Mouse (Mus musculus): Measurements from ENCODE around the gene Hectd3. TPM values are rescaled to one million over a fixed set of nuclear protein-coding genes. Genes with fewer than 3 reads are reported as not detected.
A peak's percentile ranks its signal among the peaks of the same experiment; 100 is the strongest.

Gene Hectd3
- polyA plus RNA-seq (2014; fragmentation: Nextera tagmentation; extraction: Ambion mirVana), result 21.9 and 22.1 TPM in 2 replicates

GRCm38 (mm10) chr4:116995131-116995797, at the start of gene Hectd3:
Hectd3 (plus strand) TSS chr4:116995317.
- Histone ChIP-seq H3K4me2 (replicated peaks) (peak within 1 kb of the TSS; percentile 91), H3K27ac (peak within 1 kb of the TSS; percentile 88), H3K36me3 (replicated peaks; ENCODE audit: control insufficient read depth, insufficient read depth) (peaks cover 28% of the 10 kb centered on the region), H3K4me3 (replicated peaks; ENCODE audit: low read length) (peak within 1 kb of the TSS; percentile 96), H3K9me3 (ENCODE audit: control insufficient read depth, low read length) (no peaks in the 10 kb centered on the region), H3K27me3 (ENCODE audit: control insufficient read depth, insufficient read depth, low read length) (no peaks in the 10 kb centered on the region), H3K4me1 (replicated peaks; ENCODE audit: control insufficient read depth, insufficient read depth, low read length) (peaks cover 17% of the 10 kb centered on the region), H3K9ac (peak within 1 kb of the TSS; percentile 87)
- ATAC-seq (ENCODE audit: low FRiP score) (peak; percentile 63), DNase-seq (ENCODE audit: low spot score) (peak; percentile 77)
- WGBS, result under 1% methylated on average over 54 of the region's 58 CpGs

DNA sequence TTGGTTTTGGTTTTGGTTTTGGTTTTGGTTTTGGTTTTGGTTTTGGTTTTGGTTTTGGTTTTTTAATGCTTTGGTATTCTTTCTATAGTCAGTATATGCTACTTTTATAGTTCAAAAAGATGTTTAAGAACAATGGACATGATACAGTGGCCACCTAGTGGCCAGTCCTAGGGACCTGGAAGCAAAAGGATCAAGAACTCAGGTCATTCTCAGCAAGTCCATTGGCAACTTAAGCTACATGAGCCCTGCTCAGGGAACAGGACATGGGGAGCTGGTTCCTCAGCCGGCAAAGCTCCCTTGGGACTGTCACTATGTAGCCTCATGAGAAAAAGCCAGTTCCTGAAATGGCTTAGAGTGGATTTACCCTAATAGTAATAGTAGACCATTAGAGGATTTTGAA, 43.5 kb upstream of the Hectd3 start:
- no peak overlapping the region for H3K4me3 ChIP-seq (replicated peaks; ENCODE audit: low read length)
- DNase-seq (ENCODE audit: low spot score) (no peak), ATAC-seq (ENCODE audit: low FRiP score) (no peak)
- no peaks in the 10 kb centered on the region for H3K36me3 ChIP-seq (replicated peaks; ENCODE audit: control insufficient read depth, insufficient read depth)
- WGBS, result 67% methylated on average over 1 of the region's 1 CpGs
- no peak overlapping the region for H3K27ac ChIP-seq
- no peaks in the 10 kb centered on the region for H3K27me3 ChIP-seq (ENCODE audit: control insufficient read depth, insufficient read depth, low read length)
- H3K9me3 ChIP-seq (ENCODE audit: control insufficient read depth, low read length), result no peaks in the 10 kb centered on the region
- no peaks in the 10 kb centered on the region for H3K4me1 ChIP-seq (replicated peaks; ENCODE audit: control insufficient read depth, insufficient read depth, low read length)
- H3K9ac ChIP-seq, result no peak overlapping the region
- no peak overlapping the region for H3K4me2 ChIP-seq (replicated peaks)

DNA sequence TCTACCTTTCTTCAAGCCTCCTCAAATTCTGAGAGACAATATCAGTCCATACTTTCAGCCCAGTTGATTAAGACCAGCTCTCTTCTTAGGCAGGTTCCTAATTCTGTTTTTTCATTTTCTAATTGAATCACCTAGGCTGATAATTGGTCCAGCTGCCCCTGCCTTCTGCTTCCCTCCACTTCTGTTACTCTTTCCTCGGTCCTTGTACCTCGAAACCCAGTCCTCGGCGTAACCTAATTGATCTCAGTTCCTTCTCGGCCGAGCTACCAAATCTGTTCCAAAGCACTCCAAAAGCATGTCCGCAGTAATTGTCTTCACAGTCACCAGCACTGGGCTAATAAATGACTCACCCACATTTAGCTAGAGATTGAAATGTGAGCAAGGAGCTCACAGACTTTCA, 40.2 kb upstream of the Hectd3 start:
- no peaks in the 10 kb centered on the region for H3K9me3 ChIP-seq (ENCODE audit: control insufficient read depth, low read length)
- H3K27me3 ChIP-seq (ENCODE audit: control insufficient read depth, insufficient read depth, low read length), result no peaks in the 10 kb centered on the region
- no peak overlapping the region for H3K4me3 ChIP-seq (replicated peaks; ENCODE audit: low read length)
- no peak for ATAC-seq (ENCODE audit: low FRiP score)
- no peak overlapping the region for H3K4me2 ChIP-seq (replicated peaks)
- 93% methylated on average over 7 of the region's 7 CpGs for WGBS
- H3K4me1 ChIP-seq (replicated peaks; ENCODE audit: control insufficient read depth, insufficient read depth, low read length), result no peaks in the 10 kb centered on the region
- H3K36me3 ChIP-seq (replicated peaks; ENCODE audit: control insufficient read depth, insufficient read depth), result 0 out of 2 replicates have a peak, but pooled peaks cover 3% of the 10 kb centered on the region
- H3K27ac ChIP-seq, result no peak overlapping the region
- DNase-seq (ENCODE audit: low spot score), result no peak
- H3K9ac ChIP-seq, result no peak overlapping the region

GRCm38 (mm10) chr4:116976503-116976902, 18.6 kb upstream of the Hectd3 start:
- WGBS, result 90% methylated on average over 2 of the region's 2 CpGs
- ATAC-seq (ENCODE audit: low FRiP score) (no peak), DNase-seq (ENCODE audit: low spot score) (no peak)
- Histone ChIP-seq H3K9ac (no peak overlapping the region), H3K4me3 (replicated peaks; ENCODE audit: low read length) (no peak overlapping the region), H3K27ac (no peak overlapping the region), H3K27me3 (ENCODE audit: control insufficient read depth, insufficient read depth, low read length) (no peaks in the 10 kb centered on the region), H3K4me2 (replicated peaks) (no peak overlapping the region), H3K9me3 (ENCODE audit: control insufficient read depth, low read length) (no peaks in the 10 kb centered on the region), H3K36me3 (replicated peaks; ENCODE audit: control insufficient read depth, insufficient read depth) (peaks cover 81% of the 10 kb centered on the region), H3K4me1 (replicated peaks; ENCODE audit: control insufficient read depth, insufficient read depth, low read length) (no peaks in the 10 kb centered on the region)

- H3K4me2 ChIP-seq (replicated peaks), result no peak overlapping the region
- WGBS, result 94% methylated on average over 7 of the region's 7 CpGs
- DNase-seq (ENCODE audit: low spot score), result no peak
- H3K27ac ChIP-seq, result no peak overlapping the region
- H3K9me3 ChIP-seq (ENCODE audit: control insufficient read depth, low read length), result no peaks in the 10 kb centered on the region
- no peaks in the 10 kb centered on the region for H3K4me1 ChIP-seq (replicated peaks; ENCODE audit: control insufficient read depth, insufficient read depth, low read length)
- ATAC-seq (ENCODE audit: low FRiP score), result no peak
- no peaks in the 10 kb centered on the region for H3K27me3 ChIP-seq (ENCODE audit: control insufficient read depth, insufficient read depth, low read length)
- H3K9ac ChIP-seq, result no peak overlapping the region
- H3K36me3 ChIP-seq (replicated peaks; ENCODE audit: control insufficient read depth, insufficient read depth), result peaks cover 69% of the 10 kb centered on the region
- no peak overlapping the region for H3K4me3 ChIP-seq (replicated peaks; ENCODE audit: low read length)
These were observed 9.4 kb upstream of the Hectd3 start for GRCm38 (mm10) chr4:116985681-116986080.

DNA sequence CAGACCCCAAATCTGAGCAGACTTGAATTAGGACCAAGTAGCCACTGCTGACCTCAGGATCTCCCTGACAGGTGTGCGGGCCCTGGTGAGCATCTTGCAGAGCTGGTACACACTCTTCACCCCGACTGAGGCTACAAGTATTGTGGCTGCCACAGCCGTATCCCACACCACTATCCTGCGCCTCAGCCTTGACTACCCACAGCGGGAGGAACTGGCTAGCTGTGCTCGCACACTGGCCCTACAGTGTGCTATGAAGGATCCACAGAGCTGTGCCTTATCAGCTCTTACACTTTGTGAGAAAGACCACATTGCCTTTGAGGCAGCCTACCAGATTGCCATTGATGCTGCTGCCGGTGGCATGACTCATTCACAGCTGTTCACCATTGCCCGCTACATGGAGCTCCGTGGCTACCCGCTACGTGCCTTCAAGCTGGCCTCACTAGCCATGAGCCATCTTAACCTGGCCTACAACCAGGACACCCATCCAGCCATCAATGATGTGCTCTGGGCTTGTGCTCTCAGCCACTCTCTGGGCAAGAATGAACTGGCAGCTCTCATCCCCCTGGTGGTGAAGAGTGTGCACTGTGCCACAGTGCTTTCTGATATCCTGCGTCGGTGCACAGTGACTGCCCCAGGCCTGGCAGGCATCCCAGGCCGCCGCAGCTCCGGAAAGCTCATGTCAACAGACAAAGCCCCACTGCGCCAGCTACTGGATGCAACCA, 8.6 kb upstream of the Hectd3 start:
- Histone ChIP-seq H3K36me3 (replicated peaks; ENCODE audit: control insufficient read depth, insufficient read depth) (peaks cover 62% of the 10 kb centered on the region), H3K27me3 (ENCODE audit: control insufficient read depth, insufficient read depth, low read length) (no peaks in the 10 kb centered on the region), H3K4me3 (replicated peaks; ENCODE audit: low read length) (no peak overlapping the region), H3K9ac (no peak overlapping the region), H3K27ac (no peak overlapping the region), H3K4me2 (replicated peaks) (no peak overlapping the region), H3K9me3 (ENCODE audit: control insufficient read depth, low read length) (no peaks in the 10 kb centered on the region), H3K4me1 (replicated peaks; ENCODE audit: control insufficient read depth, insufficient read depth, low read length) (no peaks in the 10 kb centered on the region)
- ATAC-seq (ENCODE audit: low FRiP score) (peak; percentile 80), DNase-seq (ENCODE audit: low spot score) (peak; percentile 73)
- 62% methylated on average over 17 of the region's 17 CpGs for WGBS

DNA sequence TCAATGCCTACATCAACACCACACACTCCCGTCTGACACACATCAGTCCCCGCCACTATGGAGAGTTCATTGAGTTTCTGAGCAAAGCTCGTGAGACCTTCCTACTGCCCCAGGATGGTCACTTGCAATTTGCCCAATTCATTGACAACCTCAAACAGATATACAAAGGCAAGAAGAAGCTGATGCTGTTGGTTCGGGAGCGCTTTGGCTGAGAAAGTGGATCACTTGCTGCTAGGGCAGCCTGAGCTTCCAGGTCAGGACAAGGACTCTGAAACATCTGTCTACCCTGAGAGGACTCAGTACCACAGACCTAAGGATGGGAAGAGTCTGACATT, 8.0 kb upstream of the Hectd3 start:
- no peak overlapping the region for H3K9ac ChIP-seq
- no peak overlapping the region for H3K4me2 ChIP-seq (replicated peaks)
- DNase-seq (ENCODE audit: low spot score) (no peak), ATAC-seq (ENCODE audit: low FRiP score) (no peak)
- 73% methylated on average over 5 of the region's 5 CpGs for WGBS
- H3K9me3 ChIP-seq (ENCODE audit: control insufficient read depth, low read length), result no peaks in the 10 kb centered on the region
- H3K4me3 ChIP-seq (replicated peaks; ENCODE audit: low read length), result no peak overlapping the region
- H3K4me1 ChIP-seq (replicated peaks; ENCODE audit: control insufficient read depth, insufficient read depth, low read length), result no peaks in the 10 kb centered on the region
- H3K27ac ChIP-seq, result no peak overlapping the region
- no peaks in the 10 kb centered on the region for H3K27me3 ChIP-seq (ENCODE audit: control insufficient read depth, insufficient read depth, low read length)
- peaks cover 57% of the 10 kb centered on the region for H3K36me3 ChIP-seq (replicated peaks; ENCODE audit: control insufficient read depth, insufficient read depth)

GRCm38 (mm10) chr4:116989731-116990130, 5.4 kb upstream of the Hectd3 start:
- H3K27me3 ChIP-seq (ENCODE audit: control insufficient read depth, insufficient read depth, low read length), result no peaks in the 10 kb centered on the region

GRCm38 (mm10) chr4:116991366-116991765, 3.8 kb upstream of the Hectd3 start:
- no peaks in the 10 kb centered on the region for H3K9me3 ChIP-seq (ENCODE audit: control insufficient read depth, low read length)
- WGBS, result 14% methylated on average over 7 of the region's 7 CpGs
- peaks cover 16% of the 10 kb centered on the region for H3K4me1 ChIP-seq (replicated peaks; ENCODE audit: control insufficient read depth, insufficient read depth, low read length)
- H3K27me3 ChIP-seq (ENCODE audit: control insufficient read depth, insufficient read depth, low read length), result no peaks in the 10 kb centered on the region
- H3K27ac ChIP-seq, result no peak overlapping the region
- no peak overlapping the region for H3K4me2 ChIP-seq (replicated peaks)
- ATAC-seq (ENCODE audit: low FRiP score), result no peak
- no peak overlapping the region for H3K9ac ChIP-seq
- peak; percentile 93 for DNase-seq (ENCODE audit: low spot score)
- H3K36me3 ChIP-seq (replicated peaks; ENCODE audit: control insufficient read depth, insufficient read depth), result peaks cover 39% of the 10 kb centered on the region
- no peak overlapping the region for H3K4me3 ChIP-seq (replicated peaks; ENCODE audit: low read length)

More at GRCm38 (mm10) chr4:116989731-116990130, 5.4 kb upstream of the Hectd3 start:
- no peak for DNase-seq (ENCODE audit: low spot score)
- Histone ChIP-seq H3K4me2 (replicated peaks) (no peak overlapping the region), H3K36me3 (replicated peaks; ENCODE audit: control insufficient read depth, insufficient read depth) (peaks cover 50% of the 10 kb centered on the region), H3K4me1 (replicated peaks; ENCODE audit: control insufficient read depth, insufficient read depth, low read length) (peaks cover 9% of the 10 kb centered on the region), H3K4me3 (replicated peaks; ENCODE audit: low read length) (no peak overlapping the region), H3K9ac (no peak overlapping the region), H3K27ac (no peak overlapping the region), H3K9me3 (ENCODE audit: control insufficient read depth, low read length) (no peaks in the 10 kb centered on the region)
- ATAC-seq (ENCODE audit: low FRiP score), result no peak
- 67% methylated on average over 6 of the region's 6 CpGs for WGBS

All from hindbrain, embryonic 14.5 days (tissue).